Mouse (Mus musculus): ENCODE results near the gene Slc17a1.

Gene Slc17a1

GRCm38 (mm10) chr13:23867405-23867804 lies at the start of gene Slc17a1:
Gene Slc17a1, plus strand, starts transcription at chr13:23867750.
- no peak for DNase-seq

DNA sequence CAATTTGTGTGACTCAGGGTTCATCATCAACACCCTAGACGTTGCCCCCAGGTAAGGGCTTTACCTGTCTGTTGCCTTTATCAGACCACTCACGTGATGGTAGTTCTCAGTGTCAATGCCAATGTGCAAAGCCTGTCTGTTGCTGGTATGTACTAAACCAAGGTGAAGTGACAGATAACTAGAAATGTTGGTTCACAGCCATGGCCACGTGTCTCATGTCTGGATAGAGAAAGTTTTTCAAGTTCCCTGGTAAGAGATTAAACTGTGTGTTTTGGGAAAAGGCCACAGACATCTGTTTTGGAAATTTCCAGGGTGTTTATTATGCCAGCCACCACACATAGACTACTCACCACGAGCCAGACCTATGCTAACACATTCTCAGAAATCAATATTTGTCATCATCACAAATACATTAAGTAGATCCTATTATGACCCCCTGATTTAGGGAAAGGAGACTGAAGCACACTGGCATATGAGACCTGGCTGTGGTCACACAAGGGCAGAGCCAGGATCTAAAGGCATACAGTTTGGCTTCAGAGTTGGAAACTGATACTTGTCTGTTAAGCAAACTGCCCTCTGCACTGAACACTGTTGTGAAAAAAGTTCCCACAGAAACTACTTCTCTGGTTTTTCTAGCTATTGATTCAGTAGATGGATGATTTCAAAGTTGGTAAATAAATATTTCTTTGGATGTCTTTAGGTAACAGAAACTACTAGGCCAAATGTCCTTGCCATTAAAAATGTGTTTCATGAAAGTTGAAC lies 47.2 kb upstream of the Slc17a1 start:
- DNase-seq: no peak

DNA sequence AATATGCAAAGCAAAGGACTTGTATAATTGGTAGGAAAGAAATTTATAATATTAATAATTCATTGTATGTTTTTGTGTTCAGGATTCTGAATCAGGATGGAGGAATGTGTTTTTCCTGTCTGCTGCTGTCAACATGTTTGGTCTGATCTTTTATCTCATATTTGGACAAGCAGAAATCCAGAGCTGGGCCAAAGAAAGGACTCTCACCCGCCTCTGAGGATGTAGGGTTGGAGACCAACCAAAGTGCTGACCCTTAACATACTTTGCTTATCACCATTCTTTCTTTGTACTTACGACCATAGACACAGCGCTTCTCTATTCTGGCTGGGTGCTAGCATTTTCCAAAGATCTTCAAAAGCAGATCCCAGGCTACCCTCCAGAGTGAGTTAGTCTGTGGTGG lies 45.3 kb upstream of the Slc17a1 start:
- DNase-seq: no peak

DNA sequence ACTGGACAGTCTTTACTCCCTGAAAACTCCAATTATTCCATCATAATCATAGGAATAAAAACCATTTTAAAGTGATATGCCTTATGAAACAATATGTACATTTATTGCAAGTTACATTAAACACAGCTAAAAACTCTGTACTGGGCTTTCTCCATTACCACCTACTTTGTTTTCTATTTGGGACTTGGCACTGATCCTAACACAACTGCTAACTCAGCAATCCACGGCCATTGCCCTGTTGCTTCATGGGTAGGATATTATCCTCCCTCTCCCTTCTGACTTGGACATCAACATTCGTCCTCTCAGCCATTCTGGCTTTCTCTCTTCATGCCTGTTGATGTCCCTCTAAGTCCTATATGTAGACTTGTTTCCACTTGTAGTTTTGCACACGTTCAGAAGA lies 40.9 kb upstream of the Slc17a1 start:
- no peak for DNase-seq

- peak in 1 of 2 experiments; percentile 31 for DNase-seq
Measured at GRCm38 (mm10) chr13:23833053-23833452, 34.5 kb upstream of the Slc17a1 start.

- no peak for DNase-seq
Measured at GRCm38 (mm10) chr13:23834836-23835235, 32.7 kb upstream of the Slc17a1 start.

GRCm38 (mm10) chr13:23836630-23837029 lies 30.9 kb upstream of the Slc17a1 start:
- no peak for DNase-seq

- no peak for DNase-seq
Measured at GRCm38 (mm10) chr13:23839308-23839707, 28.2 kb upstream of the Slc17a1 start, which contains the start of gene Slc17a3. Gene Slc17a3, plus strand, starts transcription at chr13:23839434.

DNA sequence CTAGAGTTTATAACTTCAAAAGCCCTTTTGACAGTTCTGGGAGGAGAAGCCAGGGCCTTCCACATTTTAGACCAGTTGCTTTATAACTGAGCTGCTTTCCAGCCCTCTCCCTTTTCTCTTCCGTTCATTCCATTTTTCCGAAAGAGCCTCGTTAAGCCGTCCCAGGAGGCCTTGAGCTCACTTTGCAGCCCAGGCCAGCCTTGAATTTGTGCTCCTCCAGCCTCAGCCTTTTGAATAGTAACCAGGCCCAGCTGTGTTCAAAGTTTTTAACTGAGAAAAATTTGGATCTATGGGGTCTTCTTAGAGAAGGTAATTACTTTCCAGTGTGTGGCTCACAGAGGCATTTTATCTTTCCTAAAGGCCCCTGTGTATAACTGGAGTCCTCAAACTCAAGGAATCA lies 21.7 kb upstream of the Slc17a1 start:
- DNase-seq: no peak

DNA sequence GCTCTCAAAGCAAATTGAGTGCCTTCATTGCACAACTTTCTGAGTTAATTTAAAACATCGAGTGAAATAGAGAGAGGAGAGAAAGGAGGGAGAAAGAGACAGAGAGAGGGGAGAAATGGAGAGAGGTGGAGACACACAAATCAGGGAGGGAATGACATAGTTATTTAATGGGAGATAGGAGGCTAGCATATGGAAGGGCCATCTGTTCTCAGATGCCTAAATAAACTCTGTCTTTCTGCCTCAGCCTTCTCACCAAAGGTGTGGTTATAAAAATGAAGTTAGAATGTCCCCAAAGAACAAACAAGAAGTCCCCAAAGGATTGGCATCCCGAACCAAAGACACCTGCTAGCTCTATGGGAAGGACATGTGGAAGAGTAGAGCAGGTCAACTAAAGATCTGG lies 18.3 kb upstream of the Slc17a1 start:
- DNase-seq: no peak

- no peak for DNase-seq
Measured at GRCm38 (mm10) chr13:23856401-23856800, 11.1 kb upstream of the Slc17a1 start.

DNA sequence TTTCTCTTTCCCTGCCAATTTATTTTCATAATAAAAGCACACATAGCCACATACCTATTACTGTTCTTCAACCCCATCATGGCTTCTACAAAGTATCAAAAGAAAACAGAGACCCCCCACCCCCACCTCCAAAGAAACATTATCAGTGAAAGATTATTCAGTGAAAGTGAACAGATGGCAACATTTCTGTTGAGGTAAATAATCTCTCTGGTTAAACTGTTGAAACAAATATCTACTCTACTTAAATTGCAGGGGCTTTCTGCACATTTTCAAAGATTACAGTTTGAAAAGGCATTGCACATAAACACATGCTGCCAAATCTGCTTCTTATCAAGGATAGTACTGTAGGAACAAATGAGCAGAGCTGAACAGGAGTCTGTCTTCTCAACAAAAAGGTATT lies 5.7 kb upstream of the Slc17a1 start:
- DNase-seq: no peak

DNA sequence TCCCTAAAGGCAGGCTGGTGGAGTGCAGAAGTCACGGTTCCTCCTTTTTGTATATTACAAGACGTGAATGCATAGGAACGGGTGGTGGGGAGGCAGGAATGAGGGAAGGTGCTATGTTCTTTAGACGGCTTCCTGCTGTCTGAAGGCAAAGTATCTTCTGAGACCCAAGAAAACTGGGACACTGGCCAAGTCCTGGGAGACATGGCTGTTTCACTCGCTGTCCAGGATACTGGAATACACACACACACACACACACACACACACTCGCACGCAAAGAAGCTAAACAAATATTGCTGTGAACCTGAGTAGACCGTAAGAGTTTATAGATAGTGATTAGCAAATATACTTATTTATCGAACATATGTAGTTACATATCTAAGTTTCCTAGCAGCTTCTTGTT lies 2.8 kb upstream of the Slc17a1 start:
- DNase-seq: peak in 1 of 2 experiments; percentile 3

DNA sequence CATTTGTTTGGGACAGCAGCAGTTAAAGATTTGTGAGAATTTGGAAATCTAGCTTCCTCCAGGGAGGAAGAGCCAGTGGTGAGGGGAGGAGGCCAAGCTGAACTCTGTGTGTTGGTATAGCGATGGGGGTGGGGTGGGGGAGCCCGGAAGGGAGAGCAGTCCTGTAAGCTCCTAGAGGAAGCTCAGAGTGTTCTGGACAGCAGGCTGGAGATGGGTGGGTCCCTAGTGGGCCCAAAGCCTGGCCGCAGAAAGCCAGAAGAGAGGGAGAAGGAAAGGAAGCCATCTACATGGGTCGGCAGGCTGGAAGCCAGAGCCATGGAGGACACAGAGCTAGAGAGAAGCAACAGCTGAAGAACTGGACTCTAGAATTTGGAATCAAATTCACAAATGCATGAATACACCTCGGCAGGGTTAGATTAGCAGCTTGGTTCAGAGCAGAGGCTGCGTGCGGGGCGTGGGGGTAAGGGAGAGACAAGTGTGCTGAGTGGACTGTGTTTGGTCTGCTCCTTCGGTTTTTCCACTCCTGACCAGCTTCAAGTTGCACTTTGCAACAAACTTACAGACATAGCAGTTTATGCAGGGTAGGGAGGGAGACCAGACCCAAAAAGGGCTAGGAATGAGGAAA lies 1.4 kb upstream of the Slc17a1 start:
- DNase-seq: no peak

- DNase-seq: no peak
Measured at GRCm38 (mm10) chr13:23867000-23867399, 550 bp upstream of the Slc17a1 start.

DNA sequence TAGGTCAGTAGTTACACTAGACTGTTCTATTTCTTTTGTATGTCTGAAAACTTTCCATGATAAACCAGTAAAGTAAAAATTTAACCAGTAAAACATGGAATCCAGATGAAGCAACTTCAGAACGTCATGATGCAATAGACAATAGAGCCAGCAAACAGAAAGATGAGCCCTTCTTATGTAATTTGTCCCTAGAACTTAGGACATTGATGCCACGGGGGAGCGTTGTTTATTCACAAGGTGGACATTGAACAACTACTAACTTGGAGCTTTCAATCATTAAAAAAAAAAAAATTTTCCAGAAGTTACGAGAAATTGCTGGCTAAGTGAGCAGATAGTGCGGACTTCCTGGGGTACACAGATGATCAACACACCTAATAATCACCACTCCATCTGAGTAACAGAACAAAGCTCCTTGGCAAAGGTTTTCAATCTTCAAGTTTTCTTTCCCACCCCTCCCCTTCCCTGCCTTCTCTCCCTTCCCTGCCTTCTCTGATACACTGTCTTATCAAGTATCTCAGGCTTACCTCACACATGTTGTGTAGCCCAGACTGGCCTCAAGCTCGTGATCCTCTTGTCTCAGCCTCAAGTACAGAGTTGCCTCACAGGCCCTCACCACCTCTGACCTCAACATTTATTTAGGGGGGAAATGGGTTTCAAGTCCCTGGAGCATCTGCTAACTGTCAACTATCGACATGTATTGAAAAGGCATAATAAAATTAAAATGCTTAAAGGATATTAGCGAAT lies 1.4 kb downstream of the Slc17a1 start:
- no peak for DNase-seq

DNA sequence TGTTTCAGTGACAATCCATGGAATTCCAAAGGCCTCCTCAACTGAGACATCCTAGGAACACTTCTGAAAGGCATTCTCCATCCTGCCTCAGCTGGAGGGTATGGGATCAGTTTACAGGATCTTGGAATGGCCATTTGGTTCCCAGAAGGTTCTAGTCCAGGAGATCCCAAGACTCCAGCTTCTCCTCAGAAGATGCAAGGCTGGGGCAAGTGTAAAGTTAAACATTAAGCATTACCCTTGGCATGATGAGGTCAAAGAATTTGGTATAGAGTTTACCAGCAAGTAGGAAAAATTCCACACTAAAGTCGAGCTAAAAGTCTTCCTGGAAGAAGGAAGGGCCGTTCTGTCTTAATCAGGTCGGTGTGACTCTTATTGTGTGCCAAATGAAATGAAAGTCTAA lies 2.4 kb downstream of the Slc17a1 start:
- DNase-seq: no peak

- DNase-seq: no peak
Measured at GRCm38 (mm10) chr13:23873141-23873540, 5.6 kb downstream of the Slc17a1 start.

DNA sequence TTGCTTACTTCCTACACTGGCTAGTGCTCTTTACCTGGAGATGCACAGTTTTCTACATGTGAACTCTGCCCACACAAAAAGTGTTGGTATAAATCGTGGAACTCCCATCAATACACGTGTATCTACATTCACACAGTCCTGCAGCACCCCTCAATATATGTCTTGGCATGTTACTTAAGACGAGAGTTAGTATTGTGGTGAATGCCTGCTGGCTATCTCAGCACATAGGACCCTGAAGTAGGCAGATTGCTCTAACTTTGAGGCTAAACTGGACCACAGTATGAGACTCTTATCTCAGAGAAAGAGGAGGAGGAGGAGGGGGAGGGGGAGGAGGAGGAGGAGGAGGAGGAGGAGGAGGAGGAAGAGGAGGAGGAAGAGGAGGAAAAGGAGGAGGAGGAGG lies 11.6 kb downstream of the Slc17a1 start:
- no peak for DNase-seq

DNA sequence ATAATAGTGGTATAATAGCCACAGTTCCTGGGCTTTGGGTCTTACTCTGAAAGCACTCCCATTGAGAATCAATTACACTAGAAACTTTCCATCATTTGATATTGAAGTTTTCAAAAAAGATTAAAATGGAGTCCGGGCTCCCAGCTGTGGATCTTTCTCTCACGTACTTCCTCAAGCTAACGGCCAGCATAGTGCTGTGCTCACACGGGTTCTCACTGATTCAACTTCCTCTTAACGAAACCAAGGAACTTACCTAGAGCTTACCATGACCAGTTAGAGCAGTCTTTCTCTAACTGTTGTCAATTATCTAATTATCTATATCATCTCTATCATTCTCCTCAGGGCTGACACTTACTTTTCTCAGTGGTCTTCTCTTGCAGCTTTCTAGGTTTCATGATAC lies 12.1 kb downstream of the Slc17a1 start:
- no peak for DNase-seq

DNA sequence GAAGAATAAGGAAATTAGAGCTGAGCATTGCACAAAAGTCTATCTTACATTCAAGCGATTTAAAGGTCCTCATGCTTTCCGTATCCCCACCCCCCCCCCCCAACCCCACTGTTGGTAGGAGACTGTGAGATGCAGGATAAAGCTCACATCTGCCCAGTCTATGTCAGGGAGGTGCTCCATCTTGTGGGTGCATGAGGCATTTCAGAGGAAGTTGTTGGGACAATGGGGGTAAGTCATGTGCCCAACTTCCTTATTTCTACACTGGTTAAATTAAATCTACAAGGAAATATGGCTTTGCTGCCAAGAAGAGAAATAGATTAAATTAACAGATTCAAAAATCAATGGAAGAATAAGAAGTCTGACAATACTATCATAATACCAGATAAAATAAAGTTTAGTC lies 18.0 kb downstream of the Slc17a1 start:
- no peak for DNase-seq

DNA sequence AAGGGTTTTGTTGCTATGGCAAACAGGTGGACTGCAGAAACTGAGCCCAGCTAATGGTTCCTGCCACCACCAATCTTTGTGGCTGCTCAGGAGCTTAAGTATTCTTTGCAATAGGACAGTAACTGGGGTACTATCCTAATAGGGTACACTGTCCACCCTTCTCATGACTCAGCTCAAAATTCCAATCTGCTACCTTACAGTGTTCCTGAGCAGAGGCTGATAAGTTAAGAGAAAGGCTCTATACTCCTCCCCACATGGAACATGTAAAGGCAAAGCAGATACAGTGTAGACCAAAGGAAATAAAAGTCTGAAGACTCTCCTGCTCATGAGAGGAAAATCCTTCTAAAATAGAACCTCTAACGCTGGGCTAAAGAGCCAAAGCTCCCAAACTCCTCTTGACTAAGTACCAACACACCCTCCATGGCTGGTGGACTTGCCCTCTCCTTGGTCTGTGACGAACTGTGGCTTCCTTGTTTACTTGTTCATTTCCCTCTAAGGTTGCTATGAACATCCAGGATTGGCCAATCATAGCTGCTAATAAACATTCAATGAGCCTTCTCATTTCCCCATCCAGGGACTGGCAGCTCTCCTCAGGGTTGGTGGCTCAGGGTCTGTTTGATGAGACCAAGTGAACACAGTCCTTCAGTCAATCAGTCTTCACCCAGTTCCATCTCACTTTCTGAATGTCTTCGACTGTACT lies 19.6 kb downstream of the Slc17a1 start:
- DNase-seq: no peak

GRCm38 (mm10) chr13:23889011-23889605 lies 21.6 kb downstream of the Slc17a1 start:
- DNase-seq: no peak

All from cerebellum, postnatal 25 days (tissue).